Mouse (Mus musculus): ENCODE measurements around the gene Gm4559. TPM values are rescaled to one million over a fixed set of nuclear protein-coding genes. Genes with fewer than 3 reads are reported as not detected.

The Gm4559 gene
- polyA plus RNA-seq (2017; shearing (Covaris generic)), result not detected

DNA sequence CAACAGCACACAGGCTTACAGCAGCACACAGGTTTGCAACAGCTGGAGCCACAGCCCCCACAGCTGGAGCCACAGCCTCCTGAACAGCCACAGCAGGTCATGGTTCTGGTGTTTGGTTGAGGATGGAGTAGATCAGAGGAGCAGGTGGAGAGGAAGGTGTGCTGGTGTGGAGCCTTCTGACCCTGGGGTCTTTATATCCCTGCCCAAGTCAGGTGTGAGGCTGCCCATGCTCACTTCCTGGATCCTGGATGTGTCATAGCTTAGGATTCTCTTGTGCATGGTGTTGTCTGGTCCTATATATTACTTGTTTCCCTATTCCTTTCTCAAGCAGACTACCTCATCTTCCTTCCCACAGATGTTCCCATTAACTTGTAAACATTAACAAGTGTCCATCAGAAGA lies at the start of gene Gm4559:
TSS of gene Gm4559 (minus strand) at position 101 of the 400 bp plus-strand sequence.

GRCm38 (mm10) chr7:142303249-142303648 lies 29.1 kb upstream of the Gm4559 start, which contains the start of gene Krtap5-4:
TSS of gene Krtap5-4 (plus strand) at chr7:142303549.

DNA sequence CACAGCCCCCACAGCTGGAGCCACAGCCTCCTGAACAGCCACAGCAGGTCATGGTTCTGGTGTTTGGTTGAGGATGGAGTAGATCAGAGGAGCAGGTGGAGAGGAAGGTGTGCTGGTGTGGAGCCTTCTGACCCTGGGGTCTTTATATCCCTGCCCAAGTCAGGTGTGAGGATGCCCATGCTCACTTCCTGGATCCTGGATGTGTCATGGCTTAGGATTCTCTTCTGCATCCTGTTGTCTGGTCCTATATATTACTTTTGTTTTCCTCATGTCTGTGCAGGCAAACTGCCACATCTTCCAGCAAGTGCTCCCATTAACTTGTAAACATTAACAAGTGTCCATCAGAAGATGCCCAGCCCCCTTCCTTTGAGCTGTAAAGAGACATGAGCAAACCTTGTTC lies 22.9 kb upstream of the Gm4559 start, which contains the start of gene Krtap5-1:
TSS of gene Krtap5-1 (minus strand) at position 101 of the 400 bp plus-strand sequence.

DNA sequence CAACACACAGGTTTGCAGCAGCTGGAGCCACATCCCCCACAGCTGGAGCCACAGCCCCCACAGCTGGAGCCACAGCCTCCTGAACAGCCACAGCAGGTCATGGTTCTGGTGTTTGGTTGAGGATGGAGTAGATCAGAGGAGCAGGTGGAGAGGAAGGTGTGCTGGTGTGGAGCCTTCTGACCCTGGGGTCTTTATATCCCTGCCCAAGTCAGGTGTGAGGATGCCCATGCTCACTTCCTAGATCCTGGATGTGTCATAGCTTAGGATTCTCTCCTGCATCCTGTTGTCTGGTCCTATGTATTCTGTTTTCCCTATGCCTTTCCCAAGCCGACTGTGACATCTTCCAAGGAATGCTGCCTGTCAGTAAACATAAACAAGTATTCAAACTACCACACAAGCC lies 15.9 kb downstream of the Gm4559 start, which contains the start of gene Gm2431:
TSS of gene Gm2431 (minus strand) at position 101 of the 400 bp plus-strand sequence.

GRCm38 (mm10) chr7:142240978-142241377 lies 33.2 kb downstream of the Gm4559 start, which contains the start of gene Gm40460:
TSS of gene Gm40460 (minus strand) at chr7:142241078.

DNA sequence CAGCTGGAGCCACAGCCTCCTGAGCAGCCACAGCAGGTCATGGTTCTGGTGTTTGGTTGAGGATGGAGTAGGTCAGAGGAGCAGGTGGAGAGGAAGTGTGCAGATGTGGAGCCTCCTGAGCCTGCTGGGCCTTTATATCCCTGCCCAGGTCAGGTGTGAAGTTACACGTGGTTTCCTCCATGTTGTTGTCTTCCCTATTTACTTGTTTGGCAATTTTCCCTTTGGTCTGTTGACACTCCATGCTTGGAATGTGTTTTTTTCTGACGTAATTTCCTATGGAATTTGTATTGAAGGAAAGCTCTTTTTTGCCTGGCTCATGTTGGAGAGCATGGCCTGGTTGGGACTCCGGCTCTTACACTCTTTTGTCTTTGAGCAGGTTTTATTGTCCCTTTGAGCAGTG lies 44.3 kb downstream of the Gm4559 start, which contains the start of gene Krtap5-5:
TSS of gene Krtap5-5 (minus strand) at position 101 of the 400 bp plus-strand sequence.

Other genes with a start within 250 kb of the Gm4559 start
- gene Mob2, start 213.3 kb downstream of the Gm4559 start, polyA plus RNA-seq (2017; shearing (Covaris generic)), result 132 TPM
- 32.7 TPM for gene Dusp8, start 178.5 kb downstream of the Gm4559 start, polyA plus RNA-seq (2017; shearing (Covaris generic))
- gene Gm45618, start 153.6 kb downstream of the Gm4559 start, polyA plus RNA-seq (2017; shearing (Covaris generic)), result 1.2 TPM
- not detected for gene Gm39115, start 138.3 kb downstream of the Gm4559 start, polyA plus RNA-seq (2017; shearing (Covaris generic))
- not detected for gene Gm45337, start 129.8 kb downstream of the Gm4559 start, polyA plus RNA-seq (2017; shearing (Covaris generic))
- gene Gm29735, start 117.2 kb downstream of the Gm4559 start, polyA plus RNA-seq (2017; shearing (Covaris generic)), result not detected
- not detected for gene Gm4553, start 108.6 kb downstream of the Gm4559 start, polyA plus RNA-seq (2017; shearing (Covaris generic))
- not detected for gene Krtap5-2, start 98.4 kb downstream of the Gm4559 start, polyA plus RNA-seq (2017; shearing (Covaris generic))
- not detected for gene Gm10153, start 84.0 kb downstream of the Gm4559 start, polyA plus RNA-seq (2017; shearing (Covaris generic))
- gene Krtap5-3, start 73.0 kb downstream of the Gm4559 start, polyA plus RNA-seq (2017; shearing (Covaris generic)), result not detected
- gene Gm7579, start 62.5 kb downstream of the Gm4559 start, polyA plus RNA-seq (2017; shearing (Covaris generic)), result not detected
- not detected for gene Krtap5-5, start 44.4 kb downstream of the Gm4559 start, polyA plus RNA-seq (2017; shearing (Covaris generic))
- not detected for gene Gm40460, start 33.3 kb downstream of the Gm4559 start, polyA plus RNA-seq (2017; shearing (Covaris generic))
- gene Gm2431, start 16.0 kb downstream of the Gm4559 start, polyA plus RNA-seq (2017; shearing (Covaris generic)), result not detected
- gene Krtap5-1, start 22.8 kb upstream of the Gm4559 start, polyA plus RNA-seq (2017; shearing (Covaris generic)), result not detected
- gene Krtap5-4, start 29.2 kb upstream of the Gm4559 start, polyA plus RNA-seq (2017; shearing (Covaris generic)), result not detected
- gene Ifitm10, start 99.4 kb upstream of the Gm4559 start, polyA plus RNA-seq (2017; shearing (Covaris generic)), result 44.4 TPM
- gene Gm49369, start 108.3 kb upstream of the Gm4559 start, polyA plus RNA-seq (2017; shearing (Covaris generic)), result 28.2 TPM
- 419 TPM for gene Ctsd, start 113.7 kb upstream of the Gm4559 start, polyA plus RNA-seq (2017; shearing (Covaris generic))
- gene Syt8, start 160.5 kb upstream of the Gm4559 start, polyA plus RNA-seq (2017; shearing (Covaris generic)), result not detected
- not detected for gene Tnni2, start 167.4 kb upstream of the Gm4559 start, polyA plus RNA-seq (2017; shearing (Covaris generic))
- 1,101 TPM for gene Lsp1, start 186.4 kb upstream of the Gm4559 start, polyA plus RNA-seq (2017; shearing (Covaris generic))
- 5.0 TPM for gene Tnnt3, start 224.5 kb upstream of the Gm4559 start, polyA plus RNA-seq (2017; shearing (Covaris generic))